Mouse (Mus musculus) lung, postnatal 0 days (tissue): ENCODE data around the gene Fabp6.

Experiments used
- CTCF ChIP-seq: IDR thresholded peaks from 2 replicates; pipeline ENCODE4 v1.5.1; 2016; ENCODE audit warnings: antibody characterized with exemption, mild to moderate bottlenecking
- EP300 ChIP-seq: IDR thresholded peaks from 2 replicates; pipeline ENCODE4 v1.6.1; 2016; ENCODE audit warnings: antibody characterized with exemption, mild to moderate bottlenecking, control low read depth

GRCm38 (mm10) chr11:43604207-43604606, 2.9 kb upstream of the Fabp6 start:
- TF ChIP-seq CTCF (no peak), EP300 (no peak)
